Mouse (Mus musculus) sigmoid colon, adult 10 weeks (tissue): ENCODE measurements around the gene Itgav. TPM values are rescaled to one million over a fixed set of nuclear protein-coding genes. Genes with fewer than 3 reads are reported as not detected.

Source experiments
- polyA plus RNA-seq: library from polyadenylated mRNA; stranded (reverse); fragments of 350-450 nt; fragmentation: Illumina TruSeq; extraction: RNeasy Lipid Tissue Mini Kit (QIAGEN cat#74804); gene quantifications from one replicate; pipeline ENCODE4 v1.2.3, GENCODE M21; 2014; ENCODE audit warnings: low read depth, low replicate concordance

The Itgav gene
- 73.0 TPM for polyA plus RNA-seq

DNA sequence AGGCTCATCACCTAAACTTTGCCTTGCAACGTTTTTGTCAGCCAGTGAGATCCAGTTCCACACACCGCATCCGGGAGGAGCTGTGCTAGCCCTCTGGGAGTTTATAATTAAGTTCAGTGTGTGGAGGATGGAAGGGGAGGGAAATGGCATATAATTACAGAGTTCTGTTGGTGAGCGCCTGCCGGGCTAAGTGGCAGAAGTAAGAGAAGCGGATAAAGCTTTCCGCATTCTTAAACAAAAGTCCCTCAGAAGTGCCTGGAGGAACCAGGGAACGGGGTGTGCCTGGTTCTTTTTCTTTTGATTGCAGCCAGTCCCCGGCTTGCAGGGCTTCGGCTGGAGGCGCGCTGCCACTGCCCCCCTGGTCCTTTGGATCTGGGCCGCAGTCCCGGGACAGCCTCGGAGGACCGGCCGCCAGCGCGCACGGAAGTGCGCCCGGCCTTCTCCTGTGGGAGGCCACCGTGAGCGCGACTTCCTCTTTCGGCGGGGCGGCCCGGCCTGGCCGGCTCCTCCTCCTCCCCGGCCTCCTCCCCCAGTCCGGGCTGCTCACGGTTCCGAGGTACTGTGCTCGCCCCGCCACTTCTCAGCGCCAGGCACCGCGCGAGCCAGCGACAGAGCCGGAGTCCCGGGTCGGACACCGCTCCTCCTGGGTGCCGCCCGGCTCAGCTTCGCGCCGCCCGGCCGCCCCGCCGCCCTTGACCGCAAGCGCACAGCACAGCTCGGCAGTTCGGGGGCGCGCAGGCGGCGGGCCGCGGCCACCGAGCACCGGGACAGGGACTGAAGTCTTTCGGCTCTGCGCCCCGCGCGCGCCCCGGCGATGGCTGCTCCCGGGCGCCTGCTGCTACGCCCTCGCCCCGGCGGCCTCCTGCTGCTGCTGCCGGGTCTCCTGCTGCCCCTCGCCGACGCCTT lies at the start of gene Itgav:
Itgav (plus strand) TSS at position 477 of the 906 bp plus-strand sequence.

DNA sequence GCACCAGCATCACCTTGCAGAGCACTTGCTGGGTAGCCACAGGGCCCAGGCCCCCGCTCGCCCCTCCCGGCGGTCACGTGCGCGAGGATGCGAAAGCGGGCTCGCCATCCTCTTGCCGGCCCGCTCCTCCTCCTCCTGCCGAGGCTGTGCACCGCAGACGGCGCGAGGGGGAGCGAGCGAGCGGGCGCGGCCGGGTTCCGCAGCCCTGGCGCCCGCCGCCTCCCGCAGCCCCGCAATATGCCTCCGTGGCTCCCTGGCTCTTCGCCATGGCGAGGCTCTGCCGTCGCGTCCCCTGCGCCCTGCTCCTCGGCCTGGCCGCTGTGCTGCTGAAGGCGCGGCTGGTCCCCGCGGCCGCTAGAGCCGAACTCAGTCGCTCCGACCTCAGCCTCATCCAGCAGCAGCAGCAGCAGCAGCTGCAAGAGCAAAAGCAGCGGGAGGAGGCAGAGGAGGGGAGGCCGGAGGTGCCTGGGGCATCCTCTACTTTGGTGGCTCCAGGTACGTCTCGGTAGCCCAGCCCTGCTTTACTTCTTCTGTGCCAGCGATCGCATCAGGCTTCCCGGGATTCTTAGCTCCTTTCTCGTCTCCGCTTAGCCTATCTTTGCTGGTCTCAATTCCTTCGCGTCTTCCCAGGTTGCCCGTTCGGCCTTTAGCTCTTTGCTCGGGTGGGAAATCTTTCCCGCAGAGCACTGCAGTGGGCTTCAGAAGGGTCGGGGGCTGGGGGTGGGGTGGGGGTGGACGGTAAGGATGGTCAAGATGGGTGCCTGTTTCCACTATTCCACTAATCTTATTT lies 88.5 kb downstream of the Itgav start, which contains the start of gene Fam171b:
Fam171b (plus strand) TSS at position 154 of the 790 bp plus-strand sequence.

Other genes with a start within 250 kb of the Itgav start
- gene Zc3h15, start 80.0 kb upstream of the Itgav start, polyA plus RNA-seq, result 290 TPM
- 11.0 TPM for gene Fam171b, start 88.2 kb downstream of the Itgav start, polyA plus RNA-seq
- gene Zswim2, start 216.8 kb downstream of the Itgav start, polyA plus RNA-seq, result not detected
- gene Gm13698, start 231.3 kb downstream of the Itgav start, polyA plus RNA-seq, result not detected
- gene Gm13693, start 237.1 kb downstream of the Itgav start, polyA plus RNA-seq, result not detected
- not detected for gene Gm13695, start 242.9 kb downstream of the Itgav start, polyA plus RNA-seq
- not detected for gene Gm13696, start 248.7 kb downstream of the Itgav start, polyA plus RNA-seq